Mouse (Mus musculus): Measurements from ENCODE around the gene Mmgt1.
A peak's percentile ranks its signal among the peaks of the same experiment; 100 is the strongest.

Mmgt1 gene

GRCm38 (mm10) chrX:56597887-56598640 is at the start of gene Mmgt1:
Gene Mmgt1, minus strand, starts transcription at chrX:56598069.
- DNase-seq (ENCODE audit: low spot score in 2 of 2), result peak; percentile 90 to 94

- DNase-seq (ENCODE audit: low spot score in 2 of 2), result no peak
Observed at GRCm38 (mm10) chrX:56640066-56640465, 42.2 kb upstream of the Mmgt1 start.

DNA sequence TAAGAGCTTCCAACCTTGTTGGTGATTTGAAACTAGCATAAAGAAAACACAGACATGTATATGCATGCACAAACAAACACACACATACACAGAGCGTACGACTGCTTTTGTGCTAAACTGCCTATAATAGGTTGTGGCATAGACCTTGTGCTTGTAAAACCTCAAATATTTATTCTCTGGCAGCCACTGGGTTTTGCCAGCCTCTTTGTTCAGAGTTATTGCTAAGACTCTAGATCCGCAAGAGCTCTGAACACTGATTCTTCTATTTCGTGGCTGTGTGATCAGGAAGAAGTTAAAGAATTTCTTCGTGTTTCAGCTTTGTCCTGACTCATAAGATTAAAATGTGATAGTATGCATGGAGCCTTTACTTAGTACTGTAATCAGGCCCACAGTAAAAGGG is 38.3 kb upstream of the Mmgt1 start:
- DNase-seq (ENCODE audit: low spot score in 2 of 2), result no peak

DNA sequence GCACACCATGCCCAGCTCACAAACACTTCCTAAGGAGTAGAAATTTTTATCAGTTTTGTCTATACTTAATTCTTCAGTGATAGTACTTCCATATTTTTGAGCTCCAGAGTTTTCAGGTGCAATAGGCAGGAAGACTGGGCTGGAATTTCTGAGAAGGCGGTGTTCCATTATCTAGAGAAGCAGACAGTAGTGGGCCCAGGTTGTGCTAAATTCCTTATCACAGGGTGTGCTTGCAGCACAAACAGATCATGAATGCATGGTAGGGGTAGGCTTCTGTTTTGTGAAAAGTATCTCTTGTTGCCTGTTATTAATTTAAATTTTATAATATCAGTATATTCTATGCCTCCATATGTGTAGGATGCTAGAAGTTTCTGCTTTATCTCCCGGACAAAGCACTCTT is 17.4 kb upstream of the Mmgt1 start:
- no peak for DNase-seq (ENCODE audit: low spot score in 2 of 2)

GRCm38 (mm10) chrX:56610318-56610694 is 12.4 kb upstream of the Mmgt1 start:
- no peak for DNase-seq (ENCODE audit: low spot score in 2 of 2)

DNA sequence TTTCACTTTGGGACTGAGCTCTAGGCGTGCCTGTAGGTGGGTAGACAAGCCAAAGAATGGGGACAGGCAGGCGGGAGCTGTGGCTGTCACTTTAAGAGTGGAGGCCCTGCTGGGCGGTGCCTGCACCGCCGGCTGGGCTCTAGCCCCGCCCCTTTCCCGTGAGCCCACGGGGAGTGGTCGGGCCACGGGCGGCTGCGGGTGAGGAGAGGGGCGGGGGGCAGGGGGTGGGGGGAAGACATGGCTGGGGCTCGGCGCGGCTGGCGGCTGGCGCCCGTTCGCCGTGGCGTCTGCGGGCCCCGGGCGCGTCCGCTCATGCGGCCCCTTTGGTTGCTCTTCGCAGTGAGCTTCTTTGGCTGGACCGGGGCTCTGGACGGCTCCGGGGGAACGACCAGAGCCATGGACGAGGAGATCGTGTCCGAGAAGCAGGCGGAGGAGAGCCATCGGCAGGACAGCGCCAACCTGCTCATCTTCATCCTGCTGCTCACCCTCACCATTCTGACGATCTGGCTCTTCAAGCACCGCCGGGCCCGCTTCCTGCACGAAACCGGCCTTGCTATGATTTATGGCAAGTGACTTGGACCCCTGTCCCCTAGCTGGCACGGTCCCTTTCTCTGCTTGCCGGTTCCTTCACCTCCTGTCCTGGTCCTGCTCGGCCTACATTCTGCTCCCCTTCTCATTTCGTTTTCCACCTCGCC is 11.9 kb upstream of the Mmgt1 start, which contains the start of gene Slc9a6:
Gene Slc9a6, plus strand, starts transcription at position 135 of the 695 bp plus-strand sequence.
- DNase-seq (ENCODE audit: low spot score in 2 of 2), result peak in 1 of 2 experiments; percentile 37

GRCm38 (mm10) chrX:56609285-56609622 is 11.4 kb upstream of the Mmgt1 start:
- DNase-seq (ENCODE audit: low spot score in 2 of 2), result no peak

DNA sequence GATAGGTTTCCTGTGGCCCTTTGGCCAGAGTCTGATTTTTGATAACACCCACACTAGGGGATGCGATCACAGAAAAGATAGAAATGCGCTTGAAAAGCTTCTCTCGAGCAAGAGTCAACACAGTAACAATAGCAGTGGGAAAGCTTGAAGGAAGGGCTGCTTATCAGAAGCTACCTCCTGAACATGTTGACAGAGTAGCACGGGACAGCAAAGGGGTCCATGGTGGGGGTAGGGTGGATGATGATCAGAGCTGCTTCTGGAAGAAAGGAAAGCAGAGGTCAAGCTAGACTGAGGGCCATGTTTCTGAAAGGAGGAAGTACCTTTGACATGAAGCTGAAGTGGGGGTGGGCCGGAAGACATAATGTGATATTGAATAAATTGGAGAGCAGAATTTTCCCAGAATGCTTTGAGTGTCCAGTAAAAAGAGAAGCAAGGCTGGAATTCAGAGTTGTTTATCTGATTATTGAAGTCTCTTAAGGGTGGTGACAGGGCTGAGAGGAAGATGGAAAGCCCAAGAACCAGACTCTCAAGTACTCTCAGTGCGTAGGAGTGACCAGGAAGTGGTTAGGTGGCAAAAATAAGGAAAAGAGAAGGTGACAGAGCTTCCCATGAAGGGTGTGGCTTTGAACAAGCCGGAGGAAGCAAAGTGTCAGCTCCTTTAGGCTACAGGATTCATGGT is 9.3 kb upstream of the Mmgt1 start:
- no peak for DNase-seq (ENCODE audit: low spot score in 2 of 2)

DNA sequence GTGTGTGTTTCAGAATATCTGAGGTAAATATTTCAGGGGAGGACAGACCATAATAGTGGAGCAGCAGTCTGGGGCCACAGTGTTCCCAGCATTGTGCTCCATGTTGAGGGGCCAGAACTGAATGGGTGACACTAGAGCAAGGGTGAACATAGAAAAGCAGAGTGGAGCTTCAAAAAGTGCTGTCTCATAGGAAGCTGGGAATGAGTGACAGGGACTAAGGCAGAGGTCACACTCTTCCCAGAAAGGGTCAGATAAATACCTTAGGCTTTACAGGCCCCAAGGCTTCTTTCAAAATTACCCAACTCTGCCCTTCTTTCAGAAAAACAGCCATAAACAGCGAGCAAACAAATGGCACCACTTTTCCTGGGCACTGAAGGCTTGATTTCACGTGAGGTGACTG is 8.7 kb upstream of the Mmgt1 start:
- DNase-seq (ENCODE audit: low spot score in 2 of 2), result no peak

DNA sequence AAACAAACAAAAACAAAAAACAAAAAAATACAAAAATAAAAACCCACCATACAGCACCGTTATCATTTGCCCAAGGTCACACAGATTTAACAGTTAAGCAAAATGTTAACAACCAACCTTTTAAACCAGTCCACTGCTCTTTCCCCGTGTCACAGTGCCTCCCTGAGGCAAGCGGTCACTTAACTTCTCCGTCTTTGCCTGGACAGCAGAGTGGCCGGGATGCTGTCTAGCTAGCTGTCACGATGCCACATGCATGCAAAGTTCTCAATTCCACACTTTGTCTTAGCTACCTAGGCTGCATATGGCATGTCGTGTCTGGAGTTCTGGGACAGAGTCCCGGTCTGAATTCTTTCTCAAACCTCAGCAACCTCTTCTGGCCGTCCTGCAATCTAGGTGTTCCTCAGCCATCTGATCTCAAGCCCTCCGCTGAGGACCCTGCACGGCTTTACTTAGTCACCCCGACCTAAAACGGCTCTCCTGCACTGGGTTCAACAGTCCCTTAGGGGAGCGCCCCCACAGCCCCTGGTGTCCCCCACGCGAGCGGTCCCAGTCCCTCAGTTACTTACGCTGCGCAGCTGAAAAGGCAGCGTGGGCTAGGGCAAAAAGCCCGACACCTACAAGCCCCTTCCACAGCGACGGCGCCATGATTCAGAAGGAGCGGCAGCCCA is 516 bp downstream of the Mmgt1 start:
- no peak for DNase-seq (ENCODE audit: low spot score in 2 of 2)

GRCm38 (mm10) chrX:56578200-56578599 is 19.7 kb downstream of the Mmgt1 start:
- no peak for DNase-seq (ENCODE audit: low spot score in 2 of 2)

GRCm38 (mm10) chrX:56572465-56572864 is 25.4 kb downstream of the Mmgt1 start:
- no peak for DNase-seq (ENCODE audit: low spot score in 2 of 2)

GRCm38 (mm10) chrX:56553584-56553983 is 44.3 kb downstream of the Mmgt1 start:
- no peak for DNase-seq (ENCODE audit: low spot score in 2 of 2)

DNA sequence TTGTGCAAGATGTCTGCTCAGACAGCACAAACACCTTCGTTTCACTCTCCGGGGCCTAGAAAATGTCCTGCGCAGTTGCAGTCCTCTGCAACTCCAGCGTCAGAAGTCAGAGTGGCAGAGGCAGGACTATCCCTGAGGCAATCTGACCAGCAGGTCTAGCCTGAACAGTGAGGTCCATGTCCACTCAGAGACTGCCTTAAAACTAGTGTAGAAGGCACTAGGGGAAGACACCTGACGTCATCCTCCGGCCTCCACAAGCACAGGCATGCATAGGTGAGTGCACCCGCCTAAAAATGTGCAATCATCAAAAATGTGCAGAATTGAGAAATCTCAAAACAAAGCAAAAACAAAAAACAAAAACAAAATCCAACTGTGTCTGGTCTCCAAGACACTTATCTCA is 48.4 kb downstream of the Mmgt1 start, which contains the start of gene Gm648:
Gene Gm648, minus strand, starts transcription at position 101 of the 400 bp plus-strand sequence.
- no peak for DNase-seq (ENCODE audit: low spot score in 2 of 2)

DNA sequence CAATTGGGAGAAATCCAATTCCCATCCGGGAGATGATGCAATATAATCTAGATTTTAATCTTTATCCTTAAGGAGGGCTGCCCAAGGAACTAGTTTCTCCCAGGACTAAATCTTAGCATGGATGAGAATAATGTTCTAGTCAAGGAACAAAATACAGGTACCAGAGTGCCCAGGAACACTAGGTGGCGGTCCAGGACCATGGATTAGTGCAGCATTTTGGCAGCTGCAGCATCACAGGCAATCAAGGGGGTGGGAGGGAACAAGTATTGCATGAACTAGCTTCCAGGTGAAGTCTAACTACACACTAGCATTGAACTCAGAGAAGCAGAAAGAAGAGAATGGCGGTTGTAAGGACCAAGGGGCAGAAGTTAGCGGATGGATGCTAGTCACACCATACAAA is 60.7 kb downstream of the Mmgt1 start:
- DNase-seq (ENCODE audit: low spot score in 2 of 2), result peak in 1 of 2 experiments; percentile 19

All from left cerebral cortex, adult 9 months (tissue).